Mouse (Mus musculus) heart, postnatal 0 days (tissue): ENCODE data around the gene Nectin1.

ENCODE experiments used
- CTCF ChIP-seq: IDR thresholded peaks from 2 replicates; pipeline ENCODE4 v1.5.1; 2016; ENCODE audit warnings: antibody characterized with exemption, control low read depth, low read depth
- EP300 ChIP-seq: IDR thresholded peaks from 2 replicates; pipeline ENCODE4 v1.6.1; 2016; ENCODE audit warnings: antibody characterized with exemption, low read depth

GRCm38 (mm10) chr9:43782401-43782800, 38.6 kb downstream of the Nectin1 start:
- TF ChIP-seq CTCF, result no peak
- TF ChIP-seq EP300, result no peak
